Mouse (Mus musculus) embryonic stem cell, embryonic (primary cell): ENCODE measurements around the gene Slc22a15.

Experiments used
- CTCF ChIA-PET, 4 experiments: fragments of 300-600 bp in 2 of 4; fragments of 350-600 bp in 2 of 4; sonication (Branson Sonifier 250); formaldehyde crosslinking; loops; one replicate each; lab custom pipeline; 2022; ENCODE audit warnings: inconsistent platforms in 2 of 4; lab: Charles Lee
- POLR2A ChIA-PET, 4 experiments: fragments of 300-600 bp in 2 of 4; fragments of 350-600 bp in 2 of 4; sonication (Branson Sonifier 250); formaldehyde crosslinking; loops; one replicate each; lab custom pipeline; 2022; ENCODE audit warnings: antibody characterized with exemption in 4 of 4, inconsistent platforms in 1 of 4; lab: Charles Lee

Gene Slc22a15

GRCm38 (mm10) chr3:101806941-101807340 is 117.3 kb downstream of the Slc22a15 start:
- POLR2A ChIA-PET = interaction anchor here in 2 of 4 experiments (1.6 to 6.0 kb wide), 2 partner anchors 203 to 301 kb away, joined by 4 to 29 read pairs; partner anchors contain the start of gene Atp1a1 (in 1 of the 2)
- CTCF ChIA-PET = interaction anchor here in 2 of 4 experiments (1.3 to 1.6 kb wide), 2 partner anchors 313 kb away, joined by 5 read pairs; no protein-coding TSS in a partner anchor

- ChIA-PET POLR2A (interaction anchor here in 3 of 4 experiments (0.7 to 6.0 kb wide), 12 partner anchors 25 to 1397 kb away, joined by 3 to 29 read pairs (median 4); partner anchors contain the start of gene Atp1a1 (in 2 of the 3)), CTCF (interaction anchor here in 2 of 4 experiments (1.0 to 1.5 kb wide), 7 partner anchors 9 to 312 kb away, joined by 3 to 9 read pairs (median 5); no protein-coding TSS in a partner anchor)
Measured at GRCm38 (mm10) chr3:101806149-101806548, 118.1 kb downstream of the Slc22a15 start.
